Mouse (Mus musculus): ENCODE measurements at regions not wholly inside any gene's neighbourhood (a gene's known extent, or its start where the extent isn't known, plus 50 kb on each side); places are given as distances from the start of the nearest gene placed in this dataset.

GRCm38 (mm10) chr7:115237131-115237530 is 493.6 kb downstream of the Insc start:
- Histone ChIP-seq H3K36me3 (ENCODE audit: control insufficient read depth, insufficient read depth) (no peaks in the 10 kb centered on the region), H3K9me3 (ENCODE audit: control insufficient read depth) (no peaks in the 10 kb centered on the region), H3K4me1 (replicated peaks; ENCODE audit: control insufficient read depth, insufficient read depth, low read length) (no peaks in the 10 kb centered on the region), H3K27me3 (replicated peaks; ENCODE audit: control insufficient read depth, insufficient read depth, low read length) (no peaks in the 10 kb centered on the region), H3K4me2 (replicated peaks; ENCODE audit: low read depth) (no peak overlapping the region), H3K9ac (ENCODE audit: low read depth, low read length) (no peak overlapping the region), H3K4me3 (ENCODE audit: low read depth, low read length) (no peak overlapping the region), H3K27ac (ENCODE audit: low read depth, low read length) (no peak overlapping the region)
- no peak for TF ChIP-seq CTCF (IDR thresholded peaks at IDR 0.05; ENCODE audit: low read depth)
- WGBS = 82% methylated on average over 1 of the region's 1 CpGs
- ATAC-seq = no peak

- H3K36me3 ChIP-seq (ENCODE audit: control insufficient read depth, insufficient read depth) = no peaks in the 10 kb centered on the region
- no peaks in the 10 kb centered on the region for H3K9me3 ChIP-seq (ENCODE audit: control insufficient read depth)
- no peak overlapping the region for H3K4me3 ChIP-seq (ENCODE audit: low read depth, low read length)
- no peak overlapping the region for H3K4me2 ChIP-seq (replicated peaks; ENCODE audit: low read depth)
- no peak overlapping the region for H3K9ac ChIP-seq (ENCODE audit: low read depth, low read length)
- H3K4me1 ChIP-seq (replicated peaks; ENCODE audit: control insufficient read depth, insufficient read depth, low read length) = no peaks in the 10 kb centered on the region
- TF ChIP-seq CTCF (IDR thresholded peaks at IDR 0.05; ENCODE audit: low read depth) = no peak
- 80% methylated on average over 2 of the region's 2 CpGs for WGBS
- no peak for ATAC-seq
- no peak overlapping the region for H3K27ac ChIP-seq (ENCODE audit: low read depth, low read length)
- no peaks in the 10 kb centered on the region for H3K27me3 ChIP-seq (replicated peaks; ENCODE audit: control insufficient read depth, insufficient read depth, low read length)
Observed at GRCm38 (mm10) chr7:115251591-115252369, 508.3 kb downstream of the Insc start.

- ATAC-seq = no peak
Observed at GRCm38 (mm10) chr7:115252370-115252750, 508.9 kb downstream of the Insc start.

GRCm38 (mm10) chr7:115258626-115259025 is 515.1 kb downstream of the Insc start:
- Histone ChIP-seq H3K4me1 (replicated peaks; ENCODE audit: control insufficient read depth, insufficient read depth, low read length) (no peaks in the 10 kb centered on the region), H3K36me3 (ENCODE audit: control insufficient read depth, insufficient read depth) (no peaks in the 10 kb centered on the region), H3K9ac (ENCODE audit: low read depth, low read length) (no peak overlapping the region), H3K4me3 (ENCODE audit: low read depth, low read length) (no peak overlapping the region), H3K27me3 (replicated peaks; ENCODE audit: control insufficient read depth, insufficient read depth, low read length) (no peaks in the 10 kb centered on the region), H3K27ac (ENCODE audit: low read depth, low read length) (no peak overlapping the region), H3K4me2 (replicated peaks; ENCODE audit: low read depth) (no peak overlapping the region), H3K9me3 (ENCODE audit: control insufficient read depth) (no peaks in the 10 kb centered on the region)
- no peak for ATAC-seq
- no peak for TF ChIP-seq CTCF (IDR thresholded peaks at IDR 0.05; ENCODE audit: low read depth)
- WGBS = 56% methylated on average over 3 of the region's 3 CpGs

More at GRCm38 (mm10) chr7:115252370-115252750, 508.9 kb downstream of the Insc start:
- no peak overlapping the region for H3K4me3 ChIP-seq (ENCODE audit: low read depth, low read length)
- no peak for TF ChIP-seq CTCF (IDR thresholded peaks at IDR 0.05; ENCODE audit: low read depth)
- H3K27me3 ChIP-seq (replicated peaks; ENCODE audit: control insufficient read depth, insufficient read depth, low read length) = no peaks in the 10 kb centered on the region
- H3K4me1 ChIP-seq (replicated peaks; ENCODE audit: control insufficient read depth, insufficient read depth, low read length) = no peaks in the 10 kb centered on the region
- H3K36me3 ChIP-seq (ENCODE audit: control insufficient read depth, insufficient read depth) = no peaks in the 10 kb centered on the region
- H3K9me3 ChIP-seq (ENCODE audit: control insufficient read depth) = no peaks in the 10 kb centered on the region
- 74% methylated on average over 2 of the region's 2 CpGs for WGBS
- H3K9ac ChIP-seq (ENCODE audit: low read depth, low read length) = no peak overlapping the region
- no peak overlapping the region for H3K4me2 ChIP-seq (replicated peaks; ENCODE audit: low read depth)
- H3K27ac ChIP-seq (ENCODE audit: low read depth, low read length) = no peak overlapping the region

GRCm38 (mm10) chr7:115263082-115263481 is 519.6 kb downstream of the Insc start:
- no peak for TF ChIP-seq CTCF (IDR thresholded peaks at IDR 0.05; ENCODE audit: low read depth)
- Histone ChIP-seq H3K36me3 (ENCODE audit: control insufficient read depth, insufficient read depth) (no peaks in the 10 kb centered on the region), H3K4me3 (ENCODE audit: low read depth, low read length) (no peak overlapping the region), H3K27me3 (replicated peaks; ENCODE audit: control insufficient read depth, insufficient read depth, low read length) (no peaks in the 10 kb centered on the region), H3K9me3 (ENCODE audit: control insufficient read depth) (no peaks in the 10 kb centered on the region), H3K27ac (ENCODE audit: low read depth, low read length) (no peak overlapping the region), H3K9ac (ENCODE audit: low read depth, low read length) (no peak overlapping the region), H3K4me1 (replicated peaks; ENCODE audit: control insufficient read depth, insufficient read depth, low read length) (no peaks in the 10 kb centered on the region), H3K4me2 (replicated peaks; ENCODE audit: low read depth) (no peak overlapping the region)
- 88% methylated on average over 2 of the region's 2 CpGs for WGBS
- no peak for ATAC-seq

- Histone ChIP-seq H3K4me3 (ENCODE audit: low read depth, low read length) (no peak overlapping the region), H3K9me3 (ENCODE audit: control insufficient read depth) (no peaks in the 10 kb centered on the region), H3K27ac (ENCODE audit: low read depth, low read length) (no peak overlapping the region), H3K27me3 (replicated peaks; ENCODE audit: control insufficient read depth, insufficient read depth, low read length) (no peaks in the 10 kb centered on the region), H3K9ac (ENCODE audit: low read depth, low read length) (no peak overlapping the region), H3K4me2 (replicated peaks; ENCODE audit: low read depth) (no peak overlapping the region), H3K36me3 (ENCODE audit: control insufficient read depth, insufficient read depth) (no peaks in the 10 kb centered on the region), H3K4me1 (replicated peaks; ENCODE audit: control insufficient read depth, insufficient read depth, low read length) (no peaks in the 10 kb centered on the region)
- 92% methylated on average over 4 of the region's 4 CpGs for WGBS
- ATAC-seq = no peak
- no peak for TF ChIP-seq CTCF (IDR thresholded peaks at IDR 0.05; ENCODE audit: low read depth)
Observed at GRCm38 (mm10) chr7:115266141-115266540, 522.6 kb downstream of the Insc start.

Measured in intestine, postnatal 0 days (tissue).